ENCODE assay signal across 12 mouse cellular contexts in the genomic region with DNA sequence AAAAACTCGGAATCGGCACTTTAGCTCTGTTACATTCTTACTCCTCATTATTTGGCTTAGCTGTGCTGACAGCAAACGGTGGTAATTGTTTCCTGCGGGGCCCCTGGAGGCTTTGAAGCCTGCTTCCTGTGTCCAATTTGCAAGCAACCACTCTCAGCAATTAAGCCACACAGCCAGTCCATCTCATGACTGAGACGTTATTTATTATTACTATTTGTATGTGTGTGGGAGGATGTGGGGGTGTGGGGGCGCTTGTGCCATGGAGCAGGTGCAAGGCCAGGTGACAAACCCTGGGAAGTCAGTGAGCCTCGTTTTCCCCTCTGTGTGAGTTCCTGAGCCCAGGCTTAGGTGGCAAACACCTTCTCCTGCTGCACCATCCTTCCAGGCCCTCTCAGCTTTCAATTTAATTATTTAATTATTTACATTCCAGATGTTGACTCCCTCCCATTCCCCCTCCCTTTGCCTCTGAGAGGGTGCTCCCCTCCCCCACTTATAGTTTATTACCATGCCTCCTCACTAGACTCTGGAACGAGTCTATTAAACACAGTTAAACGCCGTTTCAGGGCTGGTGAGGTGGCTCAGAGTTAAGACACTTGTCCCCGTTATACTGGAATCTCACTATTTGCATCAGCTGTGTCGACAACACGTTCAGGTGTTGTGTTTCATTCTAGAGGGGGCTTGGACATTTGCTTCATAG. TPM values are rescaled to one million over a fixed set of nuclear protein-coding genes. Genes with fewer than 3 reads are reported as not detected.
A peak's percentile ranks its signal among the peaks of the same experiment; 100 is the strongest.
DNase-seq lines count a peak whose midpoint lies in the region; ATAC-seq lines count a peak whose summit lies in the region.
"Had no signal": no experiment of that assay in that cellular context is flagged by ENCODE, and none has a peak within 500 bp of the region (broad histone marks: within the 10 kb centered on the region; RNA-seq: fewer than 3 reads in every experiment).

No protein-coding gene starts in this region.

- H3K9me3 ChIP-seq in hindbrain, embryonic 11.5 days (ENCODE audit: control insufficient read depth, low read length), result no peaks in the 10 kb centered on the region
- no peaks in the 10 kb centered on the region for H3K9me3 ChIP-seq in hindbrain, embryonic 10.5 days
- H3K9me3 ChIP-seq in limb, embryonic 10.5 days (replicated peaks), result no peaks in the 10 kb centered on the region

- H3K27ac ChIP-seq in hindbrain, embryonic 11.5 days (ENCODE audit: low read depth, low read length), result no peak overlapping the region
- H3K27ac ChIP-seq in hindbrain, embryonic 10.5 days, result no peak overlapping the region
- peak overlapping the region; percentile 78 for H3K27ac ChIP-seq in limb, embryonic 10.5 days

- no peaks in the 10 kb centered on the region for H3K4me1 ChIP-seq in hindbrain, embryonic 11.5 days (replicated peaks; ENCODE audit: control insufficient read depth, insufficient read depth, low read length)
- H3K4me1 ChIP-seq in hindbrain, embryonic 10.5 days (replicated peaks), result peaks cover 24% of the 10 kb centered on the region
- H3K4me1 ChIP-seq in limb, embryonic 10.5 days, result peaks cover 47% of the 10 kb centered on the region

- no peak for ATAC-seq in hindbrain, embryonic 11.5 days (ENCODE audit: low FRiP score)
- no peak for ATAC-seq in monocyte, adult 5-6 weeks (replicated peaks; ENCODE audit: insufficient number of reproducible peaks, low FRiP score, low TSS enrichment, poor library complexity, severe bottlenecking)
- ATAC-seq: CD4-positive, CD25-positive, alpha-beta regulatory T cell, adult 4 months had no signal

- no peaks in the 10 kb centered on the region for H3K27me3 ChIP-seq in hindbrain, embryonic 11.5 days (ENCODE audit: control insufficient read depth, insufficient read depth, low read length)
- no peaks in the 10 kb centered on the region for H3K27me3 ChIP-seq in hindbrain, embryonic 10.5 days (ENCODE audit: insufficient read depth, poor library complexity, severe bottlenecking)
- no peaks in the 10 kb centered on the region for H3K27me3 ChIP-seq in limb, embryonic 10.5 days (ENCODE audit: low read depth, poor library complexity, severe bottlenecking)

- H3K4me3 ChIP-seq in hindbrain, embryonic 11.5 days (ENCODE audit: low read depth, low read length), result no peak overlapping the region
- no peak overlapping the region for H3K4me3 ChIP-seq in hindbrain, embryonic 10.5 days
- H3K4me3 ChIP-seq in limb, embryonic 10.5 days, result peak overlapping the region; percentile 25

- H3K36me3 ChIP-seq in hindbrain, embryonic 11.5 days (ENCODE audit: control insufficient read depth, insufficient read depth, low read length), result no peaks in the 10 kb centered on the region
- no peaks in the 10 kb centered on the region for H3K36me3 ChIP-seq in hindbrain, embryonic 10.5 days
- 0 out of 2 replicates have a peak, but pooled peaks cover 3% of the 10 kb centered on the region for H3K36me3 ChIP-seq in limb, embryonic 10.5 days

- peak; percentile 16 for DNase-seq in hindbrain, embryonic 11.5 days (ENCODE audit: low spot score)
- DNase-seq in hindbrain, embryonic 10.5 days (ENCODE audit: low spot score), result no peak
- peak; percentile 55 for DNase-seq in testis, postnatal 14 days (ENCODE audit: low spot score)
- no peak for DNase-seq in testis, postnatal 10 days (ENCODE audit: low spot score)
- peak; percentile 82 for DNase-seq in limb, embryonic 10.5 days (ENCODE audit: low spot score)
- no peak for DNase-seq in frontal cortex, adult 2 months (ENCODE audit: extremely low spot score in 1 of 2, low spot score in 1 of 2)
- no peak for DNase-seq in gastrocnemius, adult 8-10 months (ENCODE audit: low spot score in 2 of 2)
- DNase-seq: adrenal gland, postnatal 14 days; cerebellum, postnatal 14 days; lung, postnatal 4 days had no signal

- 47% methylated on average over 13 of the region's 13 CpGs for WGBS in hindbrain, embryonic 11.5 days
- 52% methylated on average over 13 of the region's 13 CpGs for WGBS in hindbrain, embryonic 10.5 days
- WGBS in limb, embryonic 10.5 days, result 14% methylated on average over 13 of the region's 13 CpGs

- no peak overlapping the region for H3K4me2 ChIP-seq in hindbrain, embryonic 11.5 days (replicated peaks; ENCODE audit: low read depth, low read length)

- no peak overlapping the region for H3K9ac ChIP-seq in hindbrain, embryonic 11.5 days (ENCODE audit: low read depth, low read length)

RNA-seq across cellular contexts. Expression of a gene that starts 18.4 kb away (rescaled TPM):
- 5.1 and 6.6 TPM in 2 replicates for polyA plus RNA-seq in hindbrain, embryonic 11.5 days (2014; fragmentation: Nextera tagmentation; extraction: Ambion mirVana)
- polyA plus RNA-seq in hindbrain, embryonic 10.5 days (2016; fragmentation: Nextera tagmentation; extraction: Ambion mirVana), result 3.7 and 5.2 TPM in 2 replicates
- polyA plus RNA-seq in limb, embryonic 10.5 days (2016; fragmentation: Nextera tagmentation; extraction: Ambion mirVana), result 7.1 and 7.8 TPM in 2 replicates
- 11.7 and 13.5 TPM in 2 replicates for polyA plus RNA-seq in frontal cortex, adult 2 months (2012; rRNA removed)
- 5.6 to 9.3 TPM (median 7.3 TPM) in 3 replicates for total RNA-seq in monocyte, adult 5-6 weeks (2017)
- 10 to 100 TPM; 65.9 to 85.6 (median 76.9) TPM for total RNA-seq in gastrocnemius, adult 8-10 months (2022)

RNA-seq across cellular contexts. Expression of a gene that starts 32.8 kb away (rescaled TPM):
- polyA plus RNA-seq in hindbrain, embryonic 11.5 days (2014; fragmentation: Nextera tagmentation; extraction: Ambion mirVana), result 34.4 and 44.0 TPM in 2 replicates
- polyA plus RNA-seq in hindbrain, embryonic 10.5 days (2016; fragmentation: Nextera tagmentation; extraction: Ambion mirVana), result 46.0 and 62.4 TPM in 2 replicates
- polyA plus RNA-seq in limb, embryonic 10.5 days (2016; fragmentation: Nextera tagmentation; extraction: Ambion mirVana), result 78.2 and 92.8 TPM in 2 replicates
- polyA plus RNA-seq in frontal cortex, adult 2 months (2012; rRNA removed), result 2.1 and 2.2 TPM in 2 replicates
- total RNA-seq in monocyte, adult 5-6 weeks (2017), result 2.6 to 4.3 TPM (median 3.1 TPM) in 3 replicates
- not detected for total RNA-seq in gastrocnemius, adult 8-10 months (2022)

Comparison
In these comparisons a context has a peak if more than half of its experiments do, and no peak if none do; other contexts are left out.
1. DNase-seq: peak in hindbrain, embryonic 11.5 days (single experiment), testis, postnatal 14 days (single experiment) and limb, embryonic 10.5 days (single experiment); none in hindbrain, embryonic 10.5 days (single experiment), testis, postnatal 10 days (single experiment), frontal cortex, adult 2 months (0 of 2) and gastrocnemius, adult 8-10 months (0 of 2).
2. RNA of a gene that starts 32.8 kb away (polyA plus RNA-seq): 78.2 to 92.8 TPM in limb, embryonic 10.5 days, 46.0 to 62.4 TPM in hindbrain, embryonic 10.5 days and 34.4 to 44.0 TPM in hindbrain, embryonic 11.5 days; 2.1 to 2.2 TPM in frontal cortex, adult 2 months; every median in the first group is over 10 times any median in the second.